Mouse (Mus musculus): ENCODE measurements around the gene Tnrc6b. TPM values are rescaled to one million over a fixed set of nuclear protein-coding genes. Genes with fewer than 3 reads are reported as not detected.
"Not testable (repeated sequence)": the region's sequence is repeated elsewhere in the genome, so short reads cannot be mapped to it uniquely, and the experiment has no call there.

Gene Tnrc6b
- polyA plus RNA-seq, 1 experiment from 2014 or later = 41.6 TPM

GRCm38 (mm10) chr15:80731043-80731442 lies 19.9 kb downstream of the Tnrc6b start:
- WGBS = 100% methylated on average over 1 of the region's 1 CpGs
- Histone ChIP-seq H3K4me1 (replicated peaks; ENCODE audit: control insufficient read depth, insufficient read depth, low read length) (no peaks in the 10 kb centered on the region), H3K36me3 (ENCODE audit: control insufficient read depth, insufficient read depth) (no peaks in the 10 kb centered on the region), H3K27ac (ENCODE audit: low read length) (no peak overlapping the region), H3K27me3 (replicated peaks; ENCODE audit: control insufficient read depth, insufficient read depth, low read length) (no peaks in the 10 kb centered on the region), H3K9me3 (ENCODE audit: control insufficient read depth, low read length) (no peaks in the 10 kb centered on the region), H3K9ac (replicated peaks; ENCODE audit: low read depth, low read length) (no peak overlapping the region), H3K4me2 (ENCODE audit: low read length) (no peak overlapping the region), H3K4me3 (replicated peaks; ENCODE audit: low read length) (no peak overlapping the region)
- no peak for ATAC-seq

GRCm38 (mm10) chr15:80731511-80731910 lies 20.4 kb downstream of the Tnrc6b start:
- Histone ChIP-seq H3K27ac (ENCODE audit: low read length) (no peak overlapping the region), H3K27me3 (replicated peaks; ENCODE audit: control insufficient read depth, insufficient read depth, low read length) (no peaks in the 10 kb centered on the region), H3K4me1 (replicated peaks; ENCODE audit: control insufficient read depth, insufficient read depth, low read length) (no peaks in the 10 kb centered on the region), H3K9ac (replicated peaks; ENCODE audit: low read depth, low read length) (no peak overlapping the region), H3K9me3 (ENCODE audit: control insufficient read depth, low read length) (no peaks in the 10 kb centered on the region), H3K4me3 (replicated peaks; ENCODE audit: low read length) (no peak overlapping the region), H3K4me2 (ENCODE audit: low read length) (no peak overlapping the region), H3K36me3 (ENCODE audit: control insufficient read depth, insufficient read depth) (no peaks in the 10 kb centered on the region)
- WGBS = 84% methylated on average over 3 of the region's 3 CpGs
- no peak for ATAC-seq

- Histone ChIP-seq H3K4me3 (replicated peaks; ENCODE audit: low read length) (no peak overlapping the region), H3K36me3 (ENCODE audit: control insufficient read depth, insufficient read depth) (no peaks in the 10 kb centered on the region), H3K9me3 (ENCODE audit: control insufficient read depth, low read length) (no peaks in the 10 kb centered on the region), H3K27ac (ENCODE audit: low read length) (no peak overlapping the region), H3K27me3 (replicated peaks; ENCODE audit: control insufficient read depth, insufficient read depth, low read length) (no peaks in the 10 kb centered on the region), H3K9ac (replicated peaks; ENCODE audit: low read depth, low read length) (no peak overlapping the region), H3K4me2 (ENCODE audit: low read length) (no peak overlapping the region), H3K4me1 (replicated peaks; ENCODE audit: control insufficient read depth, insufficient read depth, low read length) (no peaks in the 10 kb centered on the region)
- no peak for ATAC-seq
- 43% methylated on average over 4 of the region's 4 CpGs for WGBS
These were observed 21.3 kb downstream of the Tnrc6b start for GRCm38 (mm10) chr15:80732266-80733030.

- Histone ChIP-seq H3K4me1 (replicated peaks; ENCODE audit: control insufficient read depth, insufficient read depth, low read length) (no peaks in the 10 kb centered on the region), H3K27me3 (replicated peaks; ENCODE audit: control insufficient read depth, insufficient read depth, low read length) (no peaks in the 10 kb centered on the region), H3K4me3 (replicated peaks; ENCODE audit: low read length) (no peak overlapping the region), H3K27ac (ENCODE audit: low read length) (no peak overlapping the region), H3K4me2 (ENCODE audit: low read length) (no peak overlapping the region), H3K36me3 (ENCODE audit: control insufficient read depth, insufficient read depth) (no peaks in the 10 kb centered on the region), H3K9ac (replicated peaks; ENCODE audit: low read depth, low read length) (no peak overlapping the region), H3K9me3 (ENCODE audit: control insufficient read depth, low read length) (no peaks in the 10 kb centered on the region)
- no peak for ATAC-seq
- 91% methylated on average over 3 of the region's 3 CpGs for WGBS
These were observed 24.2 kb downstream of the Tnrc6b start for GRCm38 (mm10) chr15:80735300-80735699.

DNA sequence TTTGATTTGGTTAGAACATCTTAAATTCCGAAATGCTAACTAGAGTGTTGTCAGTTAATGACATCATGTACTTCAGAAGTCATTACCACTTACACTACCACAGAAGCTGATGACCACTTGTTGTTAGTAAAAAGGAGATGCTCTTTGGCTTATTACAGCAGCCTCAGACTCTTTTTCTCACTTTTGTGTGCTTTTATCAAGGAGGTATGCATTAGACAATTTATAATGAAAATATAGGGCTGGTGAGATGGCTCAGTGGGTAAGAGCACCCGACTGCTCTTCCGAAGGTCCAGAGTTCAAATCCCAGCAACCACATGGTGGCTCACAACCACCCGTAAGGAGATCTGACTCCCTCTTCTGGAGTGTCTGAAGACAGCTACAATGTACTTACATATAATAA lies 24.6 kb downstream of the Tnrc6b start:
- H3K27me3 ChIP-seq (replicated peaks; ENCODE audit: control insufficient read depth, insufficient read depth, low read length); ATAC-seq; H3K4me2 ChIP-seq (ENCODE audit: low read length); H3K9me3 ChIP-seq (ENCODE audit: control insufficient read depth, low read length); H3K36me3 ChIP-seq (ENCODE audit: control insufficient read depth, insufficient read depth); H3K4me1 ChIP-seq (replicated peaks; ENCODE audit: control insufficient read depth, insufficient read depth, low read length); H3K27ac ChIP-seq (ENCODE audit: low read length); H3K4me3 ChIP-seq (replicated peaks; ENCODE audit: low read length); H3K9ac ChIP-seq (replicated peaks; ENCODE audit: low read depth, low read length): not testable (repeated sequence)
- 96% methylated on average over 3 of the region's 4 CpGs for WGBS

GRCm38 (mm10) chr15:80736553-80736952 lies 25.4 kb downstream of the Tnrc6b start:
- no peak overlapping the region for H3K9ac ChIP-seq (replicated peaks; ENCODE audit: low read depth, low read length)
- no peak overlapping the region for H3K27ac ChIP-seq (ENCODE audit: low read length)
- no peaks in the 10 kb centered on the region for H3K4me1 ChIP-seq (replicated peaks; ENCODE audit: control insufficient read depth, insufficient read depth, low read length)
- no peaks in the 10 kb centered on the region for H3K27me3 ChIP-seq (replicated peaks; ENCODE audit: control insufficient read depth, insufficient read depth, low read length)
- ATAC-seq = no peak
- no peak overlapping the region for H3K4me3 ChIP-seq (replicated peaks; ENCODE audit: low read length)
- H3K4me2 ChIP-seq (ENCODE audit: low read length) = no peak overlapping the region
- no peaks in the 10 kb centered on the region for H3K36me3 ChIP-seq (ENCODE audit: control insufficient read depth, insufficient read depth)
- WGBS = 45% methylated on average over 1 of the region's 1 CpGs
- no peaks in the 10 kb centered on the region for H3K9me3 ChIP-seq (ENCODE audit: control insufficient read depth, low read length)

- Histone ChIP-seq H3K27me3 (replicated peaks; ENCODE audit: control insufficient read depth, insufficient read depth, low read length) (no peaks in the 10 kb centered on the region), H3K9me3 (ENCODE audit: control insufficient read depth, low read length) (no peaks in the 10 kb centered on the region), H3K27ac (ENCODE audit: low read length) (no peak overlapping the region), H3K4me2 (ENCODE audit: low read length) (no peak overlapping the region), H3K4me3 (replicated peaks; ENCODE audit: low read length) (no peak overlapping the region), H3K9ac (replicated peaks; ENCODE audit: low read depth, low read length) (no peak overlapping the region), H3K36me3 (ENCODE audit: control insufficient read depth, insufficient read depth) (no peaks in the 10 kb centered on the region), H3K4me1 (replicated peaks; ENCODE audit: control insufficient read depth, insufficient read depth, low read length) (no peaks in the 10 kb centered on the region)
- ATAC-seq = no peak
- WGBS = 95% methylated on average over 2 of the region's 2 CpGs
These were observed 27.1 kb downstream of the Tnrc6b start for GRCm38 (mm10) chr15:80738244-80738643.

- Histone ChIP-seq H3K27me3 (replicated peaks; ENCODE audit: control insufficient read depth, insufficient read depth, low read length) (no peaks in the 10 kb centered on the region), H3K4me2 (ENCODE audit: low read length) (no peak overlapping the region), H3K4me1 (replicated peaks; ENCODE audit: control insufficient read depth, insufficient read depth, low read length) (no peaks in the 10 kb centered on the region), H3K9me3 (ENCODE audit: control insufficient read depth, low read length) (no peaks in the 10 kb centered on the region), H3K36me3 (ENCODE audit: control insufficient read depth, insufficient read depth) (no peaks in the 10 kb centered on the region), H3K27ac (ENCODE audit: low read length) (no peak overlapping the region), H3K4me3 (replicated peaks; ENCODE audit: low read length) (no peak overlapping the region), H3K9ac (replicated peaks; ENCODE audit: low read depth, low read length) (no peak overlapping the region)
- 94% methylated on average over 1 of the region's 1 CpGs for WGBS
- ATAC-seq = no peak
These were observed 28.9 kb downstream of the Tnrc6b start for GRCm38 (mm10) chr15:80739972-80740371.

- Histone ChIP-seq H3K4me3 (replicated peaks; ENCODE audit: low read length) (no peak overlapping the region), H3K27ac (ENCODE audit: low read length) (no peak overlapping the region), H3K9ac (replicated peaks; ENCODE audit: low read depth, low read length) (no peak overlapping the region), H3K4me2 (ENCODE audit: low read length) (no peak overlapping the region), H3K4me1 (replicated peaks; ENCODE audit: control insufficient read depth, insufficient read depth, low read length) (no peaks in the 10 kb centered on the region), H3K36me3 (ENCODE audit: control insufficient read depth, insufficient read depth) (no peaks in the 10 kb centered on the region), H3K27me3 (replicated peaks; ENCODE audit: control insufficient read depth, insufficient read depth, low read length) (no peaks in the 10 kb centered on the region), H3K9me3 (ENCODE audit: control insufficient read depth, low read length) (no peaks in the 10 kb centered on the region)
- no peak for ATAC-seq
- WGBS = 68% methylated on average over 1 of the region's 1 CpGs
These were observed 30.7 kb downstream of the Tnrc6b start for GRCm38 (mm10) chr15:80741836-80742235.

Data from forebrain, embryonic 16.5 days (tissue).